ENCODE assay signal across 26 mouse cellular contexts in the genomic region with DNA sequence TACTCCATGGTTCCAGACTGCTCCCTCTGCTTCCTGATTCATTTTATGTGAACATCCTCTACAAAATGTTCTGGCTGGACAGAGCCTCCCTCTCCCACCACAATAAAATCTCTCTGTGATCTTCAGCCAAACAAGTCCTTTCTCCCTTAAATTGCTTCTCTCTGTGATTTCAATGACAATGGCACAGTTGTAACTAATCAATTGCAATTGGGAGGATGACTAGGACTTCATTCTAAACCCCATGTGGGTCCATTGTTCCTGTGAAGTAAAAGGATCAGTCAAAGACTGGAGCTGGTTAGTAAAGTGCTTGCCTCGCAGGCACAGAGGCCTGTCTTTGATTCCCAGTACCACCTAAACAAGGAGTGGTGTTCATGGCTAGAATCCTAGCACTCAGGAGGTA.
"Had no signal": no experiment of that assay in that cellular context is flagged by ENCODE, and none has a peak within 500 bp of the region (broad histone marks: within the 10 kb centered on the region; RNA-seq: fewer than 3 reads in every experiment).

No protein-coding gene starts in this region.

- ATAC-seq: hindbrain, embryonic 16.5 days; intestine, postnatal 0 days; liver, embryonic 12.5 days had no signal

- H3K27ac ChIP-seq: gastrocnemius, adult 2 months; heart, adult 2 months; heart, embryonic 13.5 days; heart, embryonic 15.5 days; hindbrain, embryonic 10.5 days; hindbrain, embryonic 12.5 days; hindbrain, embryonic 14.5 days; kidney, postnatal 0 days; limb, embryonic 13.5 days; limb, embryonic 15.5 days; liver, embryonic 12.5 days; liver, embryonic 14.5 days had no signal

- H3K27me3 ChIP-seq: heart, embryonic 13.5 days; heart, embryonic 15.5 days; hindbrain, embryonic 12.5 days; limb, embryonic 13.5 days; limb, embryonic 15.5 days; liver, embryonic 12.5 days had no signal

- H3K4me2 ChIP-seq: heart, embryonic 11.5 days; heart, embryonic 13.5 days; heart, embryonic 15.5 days; hindbrain, embryonic 12.5 days; hindbrain, embryonic 14.5 days; limb, embryonic 13.5 days; limb, embryonic 15.5 days; liver, embryonic 12.5 days had no signal

- H3K9ac ChIP-seq: heart, embryonic 13.5 days; heart, embryonic 15.5 days; hindbrain, embryonic 12.5 days; hindbrain, embryonic 14.5 days; limb, embryonic 13.5 days; limb, embryonic 15.5 days; liver, embryonic 12.5 days; liver, embryonic 14.5 days had no signal

- H3K9me3 ChIP-seq: heart, embryonic 13.5 days; heart, embryonic 15.5 days; hindbrain, embryonic 10.5 days; hindbrain, embryonic 12.5 days; limb, embryonic 13.5 days; limb, embryonic 15.5 days; liver, embryonic 12.5 days had no signal

- DNase-seq: gastrocnemius, adult 2 months; gastrocnemius, postnatal 10 days; gastrocnemius, postnatal 25 days; heart, adult 2 months; heart, postnatal 14 days; heart, postnatal 4 days; kidney, adult 18-20 months; kidney, adult 8-10 months; kidney, postnatal 14 days; kidney, postnatal 36 days; layer of hippocampus, adult 9-11 months; layer of hippocampus, postnatal 36 days; left cerebral cortex, postnatal 4 days had no signal

- H3K4me3 ChIP-seq: gastrocnemius, adult 2 months; heart, adult 2 months; heart, embryonic 13.5 days; heart, embryonic 15.5 days; hindbrain, embryonic 10.5 days; hindbrain, embryonic 12.5 days; limb, embryonic 13.5 days; limb, embryonic 15.5 days; liver, embryonic 12.5 days had no signal

- H3K4me1 ChIP-seq: heart, embryonic 13.5 days; heart, embryonic 15.5 days; hindbrain, embryonic 10.5 days; limb, embryonic 13.5 days; limb, embryonic 15.5 days; liver, embryonic 12.5 days had no signal

- H3K36me3 ChIP-seq: heart, embryonic 13.5 days; heart, embryonic 15.5 days; hindbrain, embryonic 10.5 days; hindbrain, embryonic 12.5 days; limb, embryonic 13.5 days; limb, embryonic 15.5 days; liver, embryonic 12.5 days had no signal
